Comparison of ENCODE assay signal across 22 mouse cellular contexts in genomic region chr1:55418968-55419367, GRCm38 (mm10). TPM values are rescaled to one million over a fixed set of nuclear protein-coding genes. Genes with fewer than 3 reads are reported as not detected.
"Had no signal": no experiment of that assay in that cellular context is flagged by ENCODE, and none has a peak within 500 bp of the region (broad histone marks: within the 10 kb centered on the region; RNA-seq: fewer than 3 reads in every experiment).

No protein-coding gene starts in this region.

- H3K4me1 ChIP-seq: limb, embryonic 12.5 days; liver, embryonic 15.5 days; neural tube, embryonic 15.5 days; stomach, embryonic 15.5 days had no signal

- ATAC-seq: midbrain, embryonic 13.5 days had no signal

- H3K36me3 ChIP-seq: limb, embryonic 12.5 days; liver, embryonic 15.5 days; midbrain, embryonic 13.5 days; neural tube, embryonic 15.5 days; stomach, embryonic 15.5 days had no signal

- H3K27me3 ChIP-seq: limb, embryonic 12.5 days; liver, embryonic 15.5 days; midbrain, embryonic 13.5 days; neural tube, embryonic 15.5 days; stomach, embryonic 15.5 days had no signal

- DNase-seq: kidney, adult 11 months; kidney, adult 9 months; kidney, postnatal 36 days; liver; lung, embryonic 14.5 days; lung, postnatal 10 days; right cerebral cortex, postnatal 4 days; spleen, adult 18-20 months; thymus, adult 2 months; thymus, postnatal 25 days had no signal

- H3K4me3 ChIP-seq: layer of hippocampus, adult 2 months; limb, embryonic 12.5 days; liver, embryonic 15.5 days; midbrain, embryonic 13.5 days; myocyte; neural tube, embryonic 15.5 days; stomach, embryonic 15.5 days had no signal

- H3K9ac ChIP-seq: limb, embryonic 12.5 days; liver, embryonic 15.5 days; lung, embryonic 14.5 days; midbrain, embryonic 13.5 days; neural tube, embryonic 15.5 days; stomach, embryonic 15.5 days had no signal

- H3K9me3 ChIP-seq: limb, embryonic 12.5 days; liver, embryonic 15.5 days; midbrain, embryonic 13.5 days; neural tube, embryonic 15.5 days; stomach, embryonic 15.5 days had no signal

- H3K27ac ChIP-seq: kidney, postnatal 0 days; layer of hippocampus, adult 2 months; limb, embryonic 12.5 days; liver, embryonic 15.5 days; macrophage; midbrain, embryonic 13.5 days; neural tube, embryonic 15.5 days; stomach, embryonic 15.5 days had no signal

RNA-seq across cellular contexts. Expression of gene Boll, which starts 55.7 kb away (rescaled TPM):
- total RNA-seq: layer of hippocampus, postnatal 10 days; left cerebral cortex, postnatal 36 days had no signal
- polyA plus RNA-seq: lung, embryonic 14.5 days; macrophage; midbrain, postnatal 0 days; myocyte had no signal
